Mouse (Mus musculus): ENCODE measurements at regions not wholly inside any gene's neighbourhood (a gene's known extent, or its start where the extent isn't known, plus 50 kb on each side); places are given as distances from the start of the nearest gene placed in this dataset.
A peak's percentile ranks its signal among the peaks of the same experiment; 100 is the strongest.
"Not testable (repeated sequence)": the region's sequence is repeated elsewhere in the genome, so short reads cannot be mapped to it uniquely, and the experiment has no call there.

GRCm38 (mm10) chr12:77589416-77589815, 351.5 kb downstream of the Fut8 start:
- DNase-seq, result no peak

DNA sequence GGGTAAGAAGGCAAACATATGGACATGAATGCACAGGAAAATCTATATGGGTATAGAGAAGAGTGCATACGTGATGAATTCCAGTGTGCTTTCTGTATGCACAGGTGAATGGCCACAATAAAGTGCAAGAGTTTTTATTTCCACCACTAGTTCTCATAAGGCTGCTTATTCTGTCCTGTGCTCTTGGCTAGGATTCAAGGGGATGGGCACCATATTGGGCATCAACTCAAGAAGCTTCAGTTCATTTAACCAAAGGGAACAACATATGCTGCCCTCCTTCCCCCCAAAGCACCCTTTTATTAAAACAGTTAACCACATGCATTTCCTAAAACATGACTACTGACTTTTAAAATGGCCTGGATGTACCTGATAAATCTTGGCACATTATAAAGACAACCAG, 356.2 kb downstream of the Fut8 start:
- no peak for DNase-seq

GRCm38 (mm10) chr12:77594657-77595056, 356.7 kb downstream of the Fut8 start:
- DNase-seq, result no peak

- no peak for DNase-seq
These were observed 357.9 kb downstream of the Fut8 start for GRCm38 (mm10) chr12:77595821-77596220.

DNA sequence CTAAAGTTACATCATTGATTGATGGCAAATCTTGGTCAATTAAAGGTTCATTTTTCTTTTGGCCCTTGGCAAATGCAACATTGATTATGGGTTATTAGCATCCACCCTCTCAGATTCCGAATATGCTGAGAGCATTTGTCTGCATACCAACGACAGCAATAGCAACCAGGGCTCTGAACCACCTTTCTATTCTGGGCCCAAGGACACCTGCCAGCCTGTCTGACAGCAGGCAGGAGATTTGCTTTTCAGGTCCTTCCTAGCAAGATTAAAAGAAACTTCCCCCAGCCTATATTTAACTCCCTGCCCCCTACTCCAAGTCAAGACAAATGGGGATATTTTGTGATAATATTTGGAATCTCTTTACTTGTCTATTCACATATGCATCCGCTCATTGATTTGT, 358.8 kb downstream of the Fut8 start:
- no peak for DNase-seq

GRCm38 (mm10) chr12:77597627-77598333, 359.9 kb downstream of the Fut8 start:
- peak; percentile 19 for DNase-seq

DNA sequence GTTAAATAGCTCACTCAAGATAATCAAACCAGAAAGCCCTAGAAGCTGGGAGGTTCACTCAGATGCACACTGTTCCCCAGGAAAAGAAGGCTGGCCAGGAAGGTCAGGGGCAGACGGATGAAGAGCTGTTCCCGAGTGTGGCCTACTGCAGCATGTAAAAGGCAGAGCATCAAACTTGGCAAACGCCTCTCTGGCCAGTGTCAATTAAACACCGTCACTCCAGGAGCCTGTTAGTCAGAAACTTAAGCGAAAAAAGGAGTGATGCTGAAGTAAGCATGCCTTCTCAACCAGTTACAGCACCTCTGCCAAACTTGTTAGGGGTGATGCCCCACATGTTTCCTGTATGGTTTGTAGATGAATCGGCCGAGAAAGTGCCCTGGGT, 360.4 kb downstream of the Fut8 start:
- DNase-seq, result no peak

DNA sequence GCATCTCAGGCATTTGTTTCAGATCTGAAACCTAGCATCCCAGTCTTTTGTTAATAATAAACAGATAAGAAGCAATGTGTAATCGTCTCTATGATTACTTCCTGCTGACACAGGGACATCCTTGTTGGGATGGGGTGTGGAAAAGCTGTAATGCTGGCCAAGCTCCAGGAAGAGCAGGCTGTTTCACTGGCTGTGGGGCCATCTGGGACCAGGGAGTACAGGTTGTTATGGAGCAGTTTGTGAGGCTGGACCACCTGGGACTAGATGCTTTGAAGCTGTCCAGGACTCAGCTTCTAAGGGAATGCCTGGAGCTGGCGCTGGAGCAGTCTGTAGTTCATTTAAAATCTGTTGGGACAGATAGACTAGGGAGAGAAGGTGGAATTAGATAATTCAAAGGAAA, 361.5 kb downstream of the Fut8 start:
- DNase-seq, result peak; percentile 14

DNA sequence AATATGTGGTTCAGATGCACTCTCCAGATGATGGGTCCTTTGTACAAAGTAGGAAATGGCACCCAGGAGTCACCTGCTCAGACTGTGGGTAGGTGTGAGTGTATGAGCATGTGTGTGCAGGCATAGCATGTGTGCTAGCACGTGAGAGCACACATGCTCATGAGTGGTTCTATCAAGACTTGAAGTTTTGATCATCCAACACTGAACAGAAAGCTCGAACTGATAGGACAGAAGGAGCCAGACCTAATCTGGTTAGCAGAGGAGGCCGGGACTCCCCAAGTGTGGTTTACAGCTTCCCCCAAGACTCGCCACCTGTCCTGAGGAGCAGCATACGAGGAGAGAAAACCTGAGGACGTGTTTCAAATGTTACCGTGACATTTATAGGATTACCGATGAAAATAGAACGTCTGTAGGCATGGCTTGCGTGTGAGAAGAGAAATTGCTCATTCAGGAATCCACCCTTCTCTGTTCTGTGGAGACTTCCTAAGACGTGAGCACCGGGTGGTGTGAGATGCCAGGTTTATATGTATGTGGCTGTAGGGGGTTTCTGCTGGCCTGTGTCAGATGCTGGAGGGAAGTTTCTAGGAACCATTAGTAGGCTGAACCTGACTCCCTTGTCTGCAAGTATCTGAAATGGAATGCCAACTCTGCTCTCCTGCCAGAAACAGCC, 366.0 kb downstream of the Fut8 start:
- DNase-seq, result no peak

- DNase-seq, result no peak
These were observed 379.6 kb downstream of the Fut8 start for GRCm38 (mm10) chr12:77617552-77617951.

DNA sequence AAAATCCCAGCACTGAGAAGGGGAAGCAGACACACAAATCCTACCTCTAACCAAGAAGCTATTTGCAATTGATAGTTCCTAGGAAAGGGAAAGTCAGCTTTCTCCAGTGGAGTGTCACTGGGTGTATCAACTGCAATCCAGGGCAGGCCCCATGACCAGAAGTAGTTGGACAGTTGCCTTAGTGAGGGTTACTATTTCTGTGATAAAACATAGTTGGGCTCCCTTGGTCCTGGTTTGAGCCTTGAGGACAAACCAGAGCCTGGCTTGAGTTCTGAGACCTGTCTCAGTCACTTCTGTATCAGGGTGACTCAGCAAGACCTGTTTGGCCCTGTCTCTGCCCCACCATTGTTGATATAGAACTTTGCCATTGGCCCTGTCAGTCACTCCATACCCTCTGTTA, 384.3 kb downstream of the Fut8 start:
- DNase-seq, result no peak

DNA sequence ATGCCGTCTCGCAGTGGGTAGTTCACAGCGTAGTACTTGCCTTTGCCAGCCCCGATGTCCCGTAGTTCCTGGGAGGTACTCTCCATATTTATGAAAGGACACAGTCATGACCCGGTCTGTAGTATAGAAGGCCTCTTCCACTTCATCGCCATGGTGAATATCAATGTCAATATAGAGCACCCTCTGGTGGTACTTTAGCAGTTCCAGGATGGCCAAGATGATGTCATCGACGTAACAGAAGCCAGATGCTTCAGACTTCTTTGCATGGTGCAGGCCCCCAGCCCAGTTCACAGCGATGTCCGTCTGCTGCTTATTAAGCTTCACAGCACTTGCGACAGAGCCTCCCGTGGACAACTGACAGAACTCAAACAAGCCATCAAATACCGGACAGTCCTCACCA, 386.4 kb downstream of the Fut8 start:
- not testable (repeated sequence) for DNase-seq

DNA sequence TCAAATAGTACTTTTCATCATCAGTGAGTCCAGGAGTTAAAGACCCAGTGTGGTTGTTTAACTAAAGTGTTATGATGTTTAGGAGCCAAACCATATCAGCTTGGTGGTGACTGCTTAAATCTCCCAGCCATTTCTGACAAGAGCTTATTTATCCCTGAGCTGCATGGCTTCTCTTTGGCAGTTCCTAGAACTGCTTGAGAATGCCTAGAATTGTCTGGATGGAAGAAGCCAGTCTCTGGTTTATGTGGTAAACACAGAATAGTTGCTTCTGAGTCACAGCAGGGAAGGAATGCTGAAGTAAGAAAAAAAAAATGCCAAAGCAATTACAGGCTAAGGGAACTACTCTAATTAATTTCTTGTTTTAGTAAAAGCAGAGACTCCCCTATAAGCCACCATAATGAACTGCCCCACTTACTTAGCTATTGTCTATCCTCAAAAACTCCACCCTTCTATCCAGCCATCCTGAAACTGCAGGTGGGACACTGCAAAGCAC, 390.5 kb downstream of the Fut8 start:
- DNase-seq, result no peak

DNA sequence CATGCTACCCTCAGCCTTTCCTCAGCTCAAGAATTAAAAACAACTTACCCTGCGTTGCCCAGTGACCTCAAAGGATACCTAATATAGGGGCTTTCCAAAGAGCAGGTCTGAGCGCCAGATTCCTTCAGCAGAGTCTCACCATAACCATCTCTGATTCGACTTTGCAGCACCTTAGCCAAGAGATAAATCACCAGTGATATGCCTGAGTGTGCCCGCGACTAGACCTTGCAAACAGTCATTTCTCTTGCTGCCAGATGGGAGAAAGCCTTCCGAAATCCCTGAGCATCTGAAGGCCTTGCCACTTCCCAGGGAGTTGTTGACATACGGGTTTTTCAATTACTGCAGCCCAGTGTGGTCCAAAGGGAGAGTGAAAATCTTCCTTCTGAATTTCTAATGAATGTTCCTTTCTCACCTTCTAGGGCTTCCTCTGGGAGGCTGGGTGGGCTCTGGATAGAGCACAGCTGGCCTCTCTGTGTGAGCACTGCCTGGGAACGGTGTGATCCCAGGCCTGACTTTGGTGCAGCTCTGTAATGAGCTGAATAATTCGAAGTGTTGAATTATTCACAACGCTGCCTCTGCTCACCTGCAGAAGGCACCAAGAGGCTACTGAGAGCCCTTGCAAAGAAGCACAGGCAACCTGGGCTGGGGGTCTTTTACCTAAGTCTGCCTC, 396.2 kb downstream of the Fut8 start:
- DNase-seq, result peak; percentile 50

DNA sequence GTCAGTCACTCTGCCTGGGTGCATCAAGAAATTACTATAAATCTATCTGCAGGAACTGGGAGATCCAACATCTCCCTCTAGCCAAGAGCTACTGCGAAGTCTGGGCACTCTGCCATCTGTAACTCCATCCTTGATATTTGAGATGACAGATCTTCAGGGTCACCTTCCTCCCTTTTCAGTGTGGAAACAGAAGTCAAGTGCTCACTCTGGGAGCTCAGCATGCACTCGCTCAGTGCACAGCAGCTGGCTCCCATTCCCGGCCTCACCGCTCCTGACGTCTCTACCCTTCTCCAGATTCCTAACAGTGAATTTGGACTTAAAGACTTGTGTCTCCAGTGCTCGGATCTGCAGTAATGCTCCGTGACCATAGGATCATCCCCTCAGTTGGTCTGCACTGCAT, 400.3 kb downstream of the Fut8 start:
- DNase-seq, result peak; percentile 78

- DNase-seq, result no peak
These were observed 404.4 kb downstream of the Fut8 start for GRCm38 (mm10) chr12:77642336-77642735.

DNA sequence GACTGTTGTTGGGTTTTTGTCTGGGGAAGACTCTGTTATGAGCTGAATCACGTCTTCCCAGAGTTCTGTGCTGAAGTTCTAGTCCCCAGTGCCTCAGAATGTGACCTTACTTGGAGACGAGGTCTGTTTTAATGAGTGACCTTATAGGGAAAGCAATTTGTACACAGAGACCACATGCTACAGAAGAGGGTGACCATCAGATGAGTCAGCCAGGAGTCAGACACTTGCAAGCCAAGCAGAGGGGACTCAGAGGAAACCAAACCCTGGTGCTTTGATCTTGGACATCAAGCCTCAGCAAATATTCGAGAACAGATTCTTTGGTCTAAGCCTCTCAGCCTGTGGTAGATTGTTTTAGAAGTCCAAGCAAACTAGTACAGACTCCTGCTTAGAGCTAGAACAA, 409.9 kb downstream of the Fut8 start:
- no peak for DNase-seq

GRCm38 (mm10) chr12:77654282-77654681, 416.4 kb downstream of the Fut8 start:
- DNase-seq, result no peak

GRCm38 (mm10) chr12:77657060-77657459, 419.1 kb downstream of the Fut8 start:
- DNase-seq, result no peak

- no peak for DNase-seq
These were observed 420.0 kb downstream of the Fut8 start for GRCm38 (mm10) chr12:77657878-77658277.

DNA sequence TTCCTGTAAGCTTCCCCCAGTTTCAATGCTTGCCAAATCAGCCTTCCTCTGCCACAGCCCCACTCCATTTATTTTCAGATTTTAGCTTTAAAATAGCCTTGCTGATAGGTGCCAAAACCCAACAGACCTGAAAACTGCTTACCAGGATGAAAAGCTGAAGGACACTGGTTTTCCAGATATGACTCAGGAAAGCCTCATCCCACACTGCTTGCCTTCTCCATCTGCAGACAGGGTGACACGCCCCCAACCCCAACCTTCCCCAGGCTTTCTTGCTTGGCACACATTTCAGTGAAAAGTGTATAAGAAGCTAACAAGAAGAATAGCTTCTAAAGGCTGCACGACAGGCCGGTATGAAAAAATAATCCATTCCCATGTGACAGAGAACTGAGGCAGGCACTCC, 425.3 kb downstream of the Fut8 start:
- no peak for DNase-seq

DNA sequence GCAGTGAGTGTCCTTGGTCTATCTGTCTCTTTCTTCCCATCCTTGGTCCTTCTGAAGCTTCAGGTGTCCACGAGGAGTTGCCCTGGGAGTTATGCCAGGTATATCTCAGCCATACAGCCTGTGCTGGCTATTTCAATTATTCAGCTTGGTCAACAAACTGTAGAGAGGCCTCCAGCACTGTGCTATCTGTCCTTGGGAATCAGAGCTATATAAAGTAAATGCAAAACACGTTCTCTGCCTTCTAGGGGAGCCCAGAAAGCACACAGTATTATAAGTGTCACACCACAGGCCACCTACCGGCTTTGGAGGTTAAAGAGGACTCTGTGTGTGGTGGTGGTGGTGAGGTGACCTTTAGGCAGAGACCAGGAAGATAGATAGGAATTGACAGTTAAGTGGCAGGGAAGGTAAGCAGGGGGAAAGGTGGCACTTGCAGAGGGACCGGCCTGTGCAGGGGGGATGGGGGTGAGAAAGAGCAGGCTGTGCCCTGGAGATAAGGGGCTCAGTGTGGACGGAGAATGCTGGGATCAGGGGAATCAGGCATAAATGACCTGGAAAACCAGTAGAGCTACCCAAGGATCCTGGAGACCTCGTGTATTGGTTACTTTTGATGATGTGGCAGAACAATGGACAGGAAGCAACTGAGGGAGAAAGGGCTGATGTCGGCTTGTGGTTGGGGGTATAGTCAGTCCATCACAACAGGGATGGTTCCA, 425.9 kb downstream of the Fut8 start:
- DNase-seq, result no peak

GRCm38 (mm10) chr12:77666411-77666810, 428.5 kb downstream of the Fut8 start:
- DNase-seq, result no peak

Measured in adrenal gland, postnatal 14 days (tissue).